Mouse (Mus musculus) E14TG2a.4 (cell line): ENCODE results near the gene Olfr902.

ENCODE experiments used
- CTCF ChIP-seq: conservative IDR thresholded peaks from 2 replicates; pipeline ENCODE4 v1.5.1; 2014; ENCODE audit warnings: low read length
- POU5F1 ChIP-seq: IDR thresholded peaks from 2 replicates; pipeline ENCODE4 v1.6.1; 2014; ENCODE audit warnings: low read length, borderline replicate concordance

GRCm38 (mm10) chr9:38462844-38463243 lies 15.4 kb downstream of the Olfr902 start, which contains the start of gene Olfr904:
- TF ChIP-seq CTCF (no peak), POU5F1 (no peak)
